8 mouse cellular contexts compared by ENCODE assay signal in the genomic region with DNA sequence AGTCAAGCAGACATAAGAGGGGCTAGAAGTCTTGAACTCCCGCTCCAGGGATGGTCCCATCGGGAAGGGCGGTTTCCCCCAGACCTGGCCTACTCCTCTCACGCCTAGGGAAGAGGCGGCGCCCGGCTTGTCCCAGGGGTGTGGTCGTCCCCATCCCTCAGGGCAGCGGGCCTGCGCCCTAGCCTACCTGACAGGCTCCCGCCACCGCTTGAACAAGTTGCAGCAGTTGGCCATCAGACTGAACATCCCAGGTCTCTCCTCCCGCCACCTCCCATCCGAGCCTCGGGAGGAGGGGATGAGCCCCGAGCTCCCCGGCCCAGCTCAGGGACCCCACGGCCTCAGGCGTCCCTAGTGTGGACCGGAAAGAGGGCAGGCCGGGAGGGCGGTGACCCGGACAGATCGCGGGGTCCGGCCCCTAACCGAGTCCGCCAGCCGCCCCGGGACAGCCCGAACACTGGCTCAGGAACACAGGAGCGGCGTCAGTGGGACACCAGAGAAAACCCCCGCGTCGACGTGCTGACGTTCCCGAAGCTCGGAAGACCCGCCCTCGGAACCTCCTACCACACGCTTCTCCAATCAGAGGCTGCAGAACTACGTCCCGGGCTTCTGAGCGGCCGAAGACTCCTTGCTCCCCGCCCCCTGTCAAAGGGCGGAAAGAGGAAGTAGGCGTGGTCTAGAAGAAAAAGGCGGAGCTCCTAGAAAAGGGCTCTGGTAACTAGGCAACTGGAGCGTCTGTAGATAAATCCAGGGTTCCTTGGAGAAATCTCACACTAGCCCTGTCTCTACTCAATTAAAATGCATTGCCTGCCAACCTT. TPM values are rescaled to one million over a fixed set of nuclear protein-coding genes. Genes with fewer than 3 reads are reported as not detected.
A peak's percentile ranks its signal among the peaks of the same experiment; 100 is the strongest.
DNase-seq lines count a peak whose midpoint lies in the region; ATAC-seq lines count a peak whose summit lies in the region.

Arl13b (minus strand) TSS at position 543 of the 815 bp plus-strand sequence.

- peak; percentile 100 for ATAC-seq in hematopoietic stem cell, adult 5-6 weeks (replicated peaks in 1 of 2; ENCODE audit: insufficient read depth in 1 of 2, low FRiP score in 2 of 2, low TSS enrichment in 1 of 2, low read depth in 1 of 2, poor library complexity in 2 of 2, severe bottlenecking in 2 of 2)
- ATAC-seq in lung, embryonic 16.5 days (ENCODE audit: low read depth), result peak; percentile 100

- H3K4me3 ChIP-seq in lung, embryonic 16.5 days (ENCODE audit: low read length), result peak within 1 kb of the TSS; percentile 73

- WGBS in lung, embryonic 16.5 days, result under 1% methylated on average over 52 of the region's 52 CpGs

- peak within 1 kb of the TSS; percentile 54 for H3K27ac ChIP-seq in lung, embryonic 16.5 days (ENCODE audit: low read length)

- H3K9ac ChIP-seq in lung, embryonic 16.5 days (ENCODE audit: low read length), result peak within 1 kb of the TSS; percentile 77

- no peaks in the 10 kb centered on the region for H3K27me3 ChIP-seq in lung, embryonic 16.5 days (ENCODE audit: control insufficient read depth, insufficient read depth, low read depth, low read length)

- H3K4me2 ChIP-seq in lung, embryonic 16.5 days (ENCODE audit: low read depth, low read length), result peak within 1 kb of the TSS; percentile 74

- H3K36me3 ChIP-seq in lung, embryonic 16.5 days (ENCODE audit: control insufficient read depth, insufficient read depth, low read length), result no peaks in the 10 kb centered on the region

- peak; percentile 92 for DNase-seq in MEL-GATA-1-ER (ENCODE audit: extremely low read depth, low read depth)
- DNase-seq in cerebellum, adult 8-10 months, result peak; percentile 91
- peak; percentile 97 for DNase-seq in forelimb bud, embryonic 11.5 days (ENCODE audit: low read depth, low spot score)
- peak; percentile 90 for DNase-seq in layer of hippocampus, adult 9-10 months (ENCODE audit: low spot score)
- DNase-seq in ovary, postnatal 10 days (ENCODE audit: low spot score), result peak; percentile 48
- peak; percentile 86 to 87 for DNase-seq in thymus, postnatal 10 days (ENCODE audit: low spot score in 2 of 2)

- no peaks in the 10 kb centered on the region for H3K9me3 ChIP-seq in lung, embryonic 16.5 days (ENCODE audit: control insufficient read depth, low read length)

- 0 out of 2 replicates have a peak, but pooled peaks cover 2% of the 10 kb centered on the region for H3K4me1 ChIP-seq in lung, embryonic 16.5 days (replicated peaks; ENCODE audit: control insufficient read depth, insufficient read depth, low read length)

RNA-seq across cellular contexts. Expression of gene Arl13b, which starts in this region (rescaled TPM):
- 10.9 and 21.3 TPM in 2 replicates for total RNA-seq in hematopoietic stem cell, adult 5-6 weeks (2017)
- polyA plus RNA-seq in lung, embryonic 16.5 days (2015; fragmentation: Nextera tagmentation; extraction: Ambion mirVana), result 20.8 and 22.4 TPM in 2 replicates

Comparison
In these comparisons a context has a peak if more than half of its experiments do, and no peak if none do; other contexts are left out.
1. Peak in every context shown above with its lines: DNase-seq, ATAC-seq, H3K4me3 ChIP-seq and H3K27ac ChIP-seq.